Mouse (Mus musculus): ENCODE data around the gene Jazf1.

DNA sequence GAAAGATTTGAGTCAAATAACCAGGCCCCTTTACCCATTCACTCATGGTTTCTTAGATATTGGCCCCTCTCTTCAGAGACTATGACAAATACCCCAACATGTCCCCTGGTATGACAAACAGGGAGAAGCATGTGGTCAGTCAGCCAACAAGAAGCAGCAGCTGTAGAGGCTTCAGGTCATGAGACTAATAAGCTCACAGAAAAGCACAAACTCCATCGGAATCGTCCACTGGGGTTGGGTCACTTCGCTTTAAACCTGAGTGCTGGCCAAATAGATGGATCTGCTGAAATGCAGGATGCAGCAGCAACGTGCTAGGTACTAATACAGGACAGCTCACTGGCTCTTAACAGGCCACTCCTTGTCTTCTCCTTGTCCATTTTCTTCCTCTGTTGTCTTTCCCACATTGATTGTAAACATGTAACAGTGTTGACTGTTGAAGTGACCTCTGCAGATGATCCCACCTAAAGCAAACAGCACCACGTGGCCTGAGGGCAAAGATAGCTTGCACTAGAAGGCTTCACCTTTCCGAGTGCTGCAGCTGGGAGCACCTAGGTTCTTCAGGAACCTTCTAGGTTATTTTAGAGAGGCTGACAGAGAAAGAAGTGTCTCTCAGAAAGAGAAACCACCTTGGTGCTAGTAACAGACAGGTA lies 33.9 kb downstream of the Jazf1 start:
- TF ChIP-seq POLR2A (IDR thresholded peaks at IDR 0.05; ENCODE audit: low read depth, low read length) (no peak), CTCF (IDR thresholded peaks at IDR 0.05; ENCODE audit: borderline replicate concordance, insufficient read depth, low read length) (no peak)

Measured in embryonic fibroblast, embryonic 13.5 days (primary cell).